Mouse (Mus musculus): ENCODE results near the gene Skint4. TPM values are rescaled to one million over a fixed set of nuclear protein-coding genes. Genes with fewer than 3 reads are reported as not detected.

Gene Skint4
- total RNA-seq (2023): not detected

GRCm38 (mm10) chr4:112071716-112072115 is at the start of gene Skint4:
Gene Skint4, plus strand, starts transcription at chr4:112072016.

Other genes with a start within 250 kb of the Skint4 start
- not detected for gene Slc5a9, start 169.1 kb upstream of the Skint4 start, total RNA-seq (2023)
- not detected for gene Skint8, start 152.6 kb upstream of the Skint4 start, total RNA-seq (2023)
- gene Skint7, start 99.1 kb upstream of the Skint4 start, total RNA-seq (2023): not detected
- gene Skint1, start 65.7 kb upstream of the Skint4 start, total RNA-seq (2023): not detected
- 10 to 100 TPM in 1 of 2 experiments, 1 to 10 TPM in 1; 9.6 to 17.9 TPM for gene Skint3, start 160.2 kb downstream of the Skint4 start, total RNA-seq (2023)

Data from monocyte, adult 59 days (primary cell).